Mouse (Mus musculus): ENCODE data around the gene Cxcr4.

- TF ChIP-seq POLR2A (IDR thresholded peaks at IDR 0.05; ENCODE audit: borderline replicate concordance, insufficient read depth, low read length) (no peak), CTCF (IDR thresholded peaks at IDR 0.05; ENCODE audit: borderline replicate concordance, insufficient read depth, low read depth, low read length) (no peak)
Observed at GRCm38 (mm10) chr1:128561325-128561874, 30.7 kb downstream of the Cxcr4 start.
